Mouse (Mus musculus): ENCODE results near the gene Wdr86. TPM values are rescaled to one million over a fixed set of nuclear protein-coding genes. Genes with fewer than 3 reads are reported as not detected.
"Not testable (repeated sequence)": the region's sequence is repeated elsewhere in the genome, so short reads cannot be mapped to it uniquely, and the experiment has no call there.

Gene Wdr86
- polyA plus RNA-seq (2016; fragmentation: Nextera tagmentation; extraction: Ambion mirVana), result 69.7 and 78.3 TPM in 2 replicates

GRCm38 (mm10) chr5:24730488-24730871 lies at the start of gene Wdr86:
Gene Wdr86, minus strand, starts transcription at chr5:24730727.
- ATAC-seq (ENCODE audit: insufficient number of reproducible peaks, insufficient read depth, low FRiP score, low TSS enrichment), result peak; percentile 67
- H3K27me3 ChIP-seq, result no peaks in the 10 kb centered on the region
- no peaks in the 10 kb centered on the region for H3K9me3 ChIP-seq
- H3K4me2 ChIP-seq (replicated peaks), result peak within 1 kb of the TSS; percentile 89
- H3K36me3 ChIP-seq, result peaks cover 13% of the 10 kb centered on the region
- peak within 1 kb of the TSS; percentile 92 for H3K27ac ChIP-seq
- peak within 1 kb of the TSS; percentile 95 for H3K9ac ChIP-seq
- under 1% methylated on average over 23 of the region's 23 CpGs for whole genome bisulfite sequencing
- H3K4me3 ChIP-seq, result peak within 1 kb of the TSS; percentile 87
- H3K4me1 ChIP-seq, result peaks cover 50% of the 10 kb centered on the region

DNA sequence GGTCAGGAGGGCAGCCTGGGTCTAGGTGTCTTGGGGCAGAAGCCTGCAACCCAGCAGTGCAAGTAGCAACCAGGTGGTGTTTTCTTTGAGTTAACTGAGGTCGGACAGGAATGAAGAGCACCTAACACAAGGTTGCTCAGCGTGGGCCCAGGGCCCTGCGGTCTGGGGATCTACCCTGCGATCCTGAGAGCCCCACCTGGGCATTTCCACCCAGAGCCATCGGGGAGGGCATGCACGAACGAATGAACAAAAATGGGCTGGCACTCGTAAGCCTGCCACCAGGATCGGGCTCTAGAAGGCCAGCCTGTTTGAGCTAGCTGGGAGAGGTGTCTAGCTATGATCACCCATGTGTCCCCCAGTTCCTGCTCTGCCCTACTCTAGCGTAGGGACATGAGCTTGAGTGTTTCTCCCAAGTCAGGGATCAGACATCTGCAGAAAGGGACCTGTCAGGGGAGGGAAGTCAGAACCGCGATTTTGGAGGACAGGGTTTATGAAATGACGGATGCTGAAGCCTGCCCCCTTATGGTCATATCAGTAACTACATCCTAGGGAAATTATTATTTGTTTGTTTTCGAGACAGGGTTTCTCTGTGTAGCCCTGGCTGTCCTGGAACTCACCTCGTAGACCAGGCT lies 49.5 kb upstream of the Wdr86 start:
- 0 out of 2 replicates have a peak overlapping the region, but pooled peaks have one; percentile 19 for H3K4me2 ChIP-seq (replicated peaks)
- H3K36me3 ChIP-seq, result no peaks in the 10 kb centered on the region
- WGBS, result 45% methylated on average over 15 of the region's 15 CpGs
- no peak for ATAC-seq (ENCODE audit: insufficient number of reproducible peaks, insufficient read depth, low FRiP score, low TSS enrichment)
- no peak overlapping the region for H3K27ac ChIP-seq
- H3K27me3 ChIP-seq, result peaks cover 17% of the 10 kb centered on the region; the same call in 1 of the 2 replicates
- no peak overlapping the region for H3K9ac ChIP-seq
- H3K4me1 ChIP-seq, result no peaks in the 10 kb centered on the region
- no peaks in the 10 kb centered on the region for H3K9me3 ChIP-seq
- no peak overlapping the region for H3K4me3 ChIP-seq

DNA sequence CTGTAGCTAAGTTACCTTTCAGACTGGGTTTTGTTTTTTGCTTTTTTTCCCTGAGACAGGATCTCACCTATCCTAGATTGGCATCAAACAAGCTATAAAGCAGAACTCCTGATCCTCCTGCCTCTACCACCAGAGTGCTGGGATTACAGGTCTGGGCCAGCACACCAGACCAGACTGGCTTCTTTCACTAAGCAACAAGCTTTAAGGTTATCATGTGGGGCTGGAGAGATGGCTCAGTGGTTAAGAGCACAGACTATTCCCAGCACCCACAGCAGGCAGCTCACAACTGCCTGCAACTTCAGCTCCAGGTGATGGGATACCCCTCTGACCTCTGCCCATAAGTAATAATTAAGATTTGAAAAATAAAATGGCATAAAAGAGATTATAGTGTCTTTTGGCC lies 48.8 kb upstream of the Wdr86 start:
- Histone ChIP-seq H3K9me3 (no peaks in the 10 kb centered on the region), H3K9ac (no peak overlapping the region), H3K4me1 (no peaks in the 10 kb centered on the region), H3K27ac (no peak overlapping the region), H3K27me3 (peaks cover 17% of the 10 kb centered on the region; the same call in 1 of the 2 replicates), H3K36me3 (no peaks in the 10 kb centered on the region), H3K4me2 (replicated peaks) (no peak overlapping the region), H3K4me3 (no peak overlapping the region)
- ATAC-seq (ENCODE audit: insufficient number of reproducible peaks, insufficient read depth, low FRiP score, low TSS enrichment), result no peak

DNA sequence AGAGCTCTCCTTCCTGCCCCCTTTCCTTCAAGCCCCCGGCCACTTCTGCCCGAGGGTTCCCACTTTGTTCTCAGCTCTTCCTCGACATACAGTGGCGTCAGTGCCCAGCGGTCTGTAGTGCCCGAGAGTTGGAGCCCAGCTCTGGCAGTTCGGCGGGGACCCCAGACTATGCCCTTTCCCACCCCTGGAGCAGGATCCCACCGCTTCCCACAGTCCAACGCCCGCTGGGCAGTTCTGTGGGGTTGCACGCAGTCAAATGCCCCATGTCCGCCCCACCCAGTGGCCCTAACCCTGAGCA lies 48.3 kb upstream of the Wdr86 start:
- 38% methylated on average over 13 of the region's 13 CpGs for WGBS
- no peak for ATAC-seq (ENCODE audit: insufficient number of reproducible peaks, insufficient read depth, low FRiP score, low TSS enrichment)

DNA sequence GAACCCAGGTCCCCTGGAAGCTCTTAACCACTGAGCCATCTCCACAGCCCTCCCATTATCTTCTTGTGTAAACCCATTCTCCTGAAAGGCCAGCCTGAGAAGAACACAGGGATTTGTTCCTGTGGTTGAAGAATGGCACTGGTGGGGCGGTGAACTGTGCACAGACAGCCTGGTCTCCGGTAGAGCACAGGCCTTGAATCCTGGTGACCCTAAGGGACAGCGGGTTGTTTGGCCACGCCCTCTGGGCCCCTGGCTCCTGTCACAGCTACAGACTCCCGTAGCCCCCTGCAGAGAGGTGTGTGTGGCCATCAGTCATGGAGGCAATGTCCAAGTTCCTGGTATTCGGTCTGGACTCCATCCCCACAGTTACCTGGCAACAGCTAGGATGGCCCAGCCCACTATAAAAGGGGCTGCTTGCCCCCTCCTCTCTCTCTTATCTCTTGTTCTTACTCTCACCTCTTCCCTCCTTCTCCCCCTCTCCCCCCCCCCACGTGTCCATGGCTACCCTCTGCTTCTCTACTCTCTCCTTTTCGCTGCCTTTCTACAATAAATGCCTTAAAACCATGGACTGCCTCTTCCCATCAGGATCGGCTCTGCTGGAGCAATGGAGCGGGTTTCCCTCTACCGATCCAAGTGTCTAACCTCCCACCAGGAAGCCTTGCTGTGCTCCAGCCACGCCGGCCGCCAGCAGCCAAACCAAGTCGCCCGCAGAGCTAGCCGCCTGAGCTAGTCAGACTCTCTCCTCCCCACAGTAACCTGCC lies 47.7 kb upstream of the Wdr86 start:
- ATAC-seq (ENCODE audit: insufficient number of reproducible peaks, insufficient read depth, low FRiP score, low TSS enrichment), result no peak

More for the DNA sequence above, 48.3 kb upstream of the Wdr86 start:
- H3K9me3 ChIP-seq, result no peaks in the 10 kb centered on the region
- H3K27me3 ChIP-seq, result peaks cover 17% of the 10 kb centered on the region; the same call in 1 of the 2 replicates
- no peak overlapping the region for H3K9ac ChIP-seq
- H3K4me1 ChIP-seq, result no peaks in the 10 kb centered on the region
- H3K4me3 ChIP-seq, result no peak overlapping the region
- 0 out of 2 replicates have a peak overlapping the region, but pooled peaks have one; percentile 1 for H3K4me2 ChIP-seq (replicated peaks)
- H3K27ac ChIP-seq, result no peak overlapping the region
- no peaks in the 10 kb centered on the region for H3K36me3 ChIP-seq

DNA sequence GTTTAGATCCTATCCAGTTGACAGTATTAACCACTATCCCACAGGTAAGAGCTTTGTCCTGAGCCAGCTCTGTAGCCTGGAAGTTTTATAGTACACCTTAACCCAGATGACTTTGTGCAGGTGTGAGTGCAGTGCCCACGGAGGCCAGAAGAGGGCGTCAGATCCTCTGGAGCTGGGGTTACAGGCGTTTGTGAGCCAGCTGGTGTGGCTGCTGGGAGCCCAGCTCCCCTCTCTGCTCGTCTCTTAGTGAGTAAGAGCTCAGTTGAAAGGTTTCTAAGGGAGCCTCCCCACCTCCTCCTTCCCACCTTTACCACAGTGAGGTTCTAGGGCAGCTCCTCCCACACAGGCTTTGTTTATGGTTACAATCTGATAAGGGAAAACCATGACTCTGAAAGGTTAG lies 46.2 kb upstream of the Wdr86 start:
- Histone ChIP-seq H3K27me3 (peaks cover 17% of the 10 kb centered on the region; the same call in 1 of the 2 replicates), H3K36me3 (no peaks in the 10 kb centered on the region), H3K4me2 (replicated peaks) (no peak overlapping the region), H3K9ac (no peak overlapping the region), H3K27ac (no peak overlapping the region), H3K9me3 (no peaks in the 10 kb centered on the region), H3K4me1 (no peaks in the 10 kb centered on the region), H3K4me3 (no peak overlapping the region)
- 70% methylated on average over 4 of the region's 4 CpGs for WGBS
- no peak for ATAC-seq (ENCODE audit: insufficient number of reproducible peaks, insufficient read depth, low FRiP score, low TSS enrichment)

More for the DNA sequence above, 47.7 kb upstream of the Wdr86 start:
- Histone ChIP-seq H3K4me1 (no peaks in the 10 kb centered on the region), H3K4me3 (no peak overlapping the region), H3K27ac (no peak overlapping the region), H3K36me3 (no peaks in the 10 kb centered on the region), H3K9me3 (no peaks in the 10 kb centered on the region), H3K4me2 (replicated peaks) (peak overlapping the region; percentile 1; the same call in 1 of the 2 replicates), H3K9ac (no peak overlapping the region), H3K27me3 (peaks cover 17% of the 10 kb centered on the region; the same call in 1 of the 2 replicates)
- 22% methylated on average over 17 of the region's 17 CpGs for WGBS

DNA sequence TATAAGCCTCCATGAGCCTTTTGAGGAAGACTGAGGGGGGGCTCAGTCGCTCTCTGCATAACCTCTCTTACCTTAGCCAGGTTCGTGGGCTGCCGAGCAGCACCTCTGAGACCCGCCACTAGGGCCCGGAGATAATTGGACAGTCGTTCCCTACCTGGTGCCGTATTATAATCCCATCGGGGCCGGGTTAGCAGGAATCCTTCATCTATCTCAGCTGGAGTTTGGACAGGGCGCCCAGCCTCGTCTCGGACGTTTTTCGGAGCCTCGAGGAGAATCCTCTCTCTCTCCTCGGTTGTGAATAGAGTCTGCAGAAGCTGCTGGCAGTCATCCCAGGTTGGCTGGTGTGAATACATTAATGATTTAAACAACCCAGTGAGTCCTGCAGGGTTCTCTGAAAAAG lies 44.0 kb upstream of the Wdr86 start:
- not testable (repeated sequence) for H3K4me3 ChIP-seq; H3K4me1 ChIP-seq; H3K4me2 ChIP-seq (replicated peaks); H3K36me3 ChIP-seq; H3K27ac ChIP-seq; H3K9ac ChIP-seq; ATAC-seq (ENCODE audit: insufficient number of reproducible peaks, insufficient read depth, low FRiP score, low TSS enrichment); H3K9me3 ChIP-seq
- 91% methylated on average over 16 of the region's 16 CpGs for WGBS
- peaks cover 13% of the 10 kb centered on the region; the same call in 1 of the 2 replicates for H3K27me3 ChIP-seq

- Histone ChIP-seq H3K27ac (no peak within 1 kb of the TSS), H3K9me3 (no peaks in the 10 kb centered on the region), H3K9ac (no peak within 1 kb of the TSS), H3K27me3 (no peaks in the 10 kb centered on the region), H3K4me2 (replicated peaks) (no peak within 1 kb of the TSS), H3K36me3 (no peaks in the 10 kb centered on the region), H3K4me1 (peaks cover 11% of the 10 kb centered on the region), H3K4me3 (no peak within 1 kb of the TSS)
- no peak for ATAC-seq (ENCODE audit: insufficient number of reproducible peaks, insufficient read depth, low FRiP score, low TSS enrichment)
- 38% methylated on average over 18 of the region's 18 CpGs for whole genome bisulfite sequencing
Measured at GRCm38 (mm10) chr5:24757816-24758215, 27.3 kb upstream of the Wdr86 start, which contains the start of gene Crygn. Gene Crygn, minus strand, starts transcription at chr5:24758008.

GRCm38 (mm10) chr5:24756931-24757330 lies 26.4 kb upstream of the Wdr86 start:
- ATAC-seq (ENCODE audit: insufficient number of reproducible peaks, insufficient read depth, low FRiP score, low TSS enrichment), result no peak
- Histone ChIP-seq H3K4me2 (replicated peaks) (no peak overlapping the region), H3K27ac (no peak overlapping the region), H3K27me3 (no peaks in the 10 kb centered on the region), H3K4me3 (no peak overlapping the region), H3K9ac (no peak overlapping the region), H3K36me3 (no peaks in the 10 kb centered on the region), H3K4me1 (peaks cover 19% of the 10 kb centered on the region), H3K9me3 (no peaks in the 10 kb centered on the region)
- 58% methylated on average over 3 of the region's 3 CpGs for WGBS

- Histone ChIP-seq H3K27ac (peak overlapping the region; percentile 89; the same call in 1 of the 2 replicates), H3K27me3 (no peaks in the 10 kb centered on the region), H3K9ac (no peak overlapping the region; the same call in 1 of the 2 replicates), H3K9me3 (no peaks in the 10 kb centered on the region), H3K4me3 (peak overlapping the region; percentile 53), H3K36me3 (no peaks in the 10 kb centered on the region), H3K4me2 (replicated peaks) (peak overlapping the region; percentile 84), H3K4me1 (peaks cover 45% of the 10 kb centered on the region)
- no peak; the same call in 1 of the 2 replicates for ATAC-seq (ENCODE audit: insufficient number of reproducible peaks, insufficient read depth, low FRiP score, low TSS enrichment)
- WGBS, result 3% methylated on average over 2 of the region's 2 CpGs
Measured at GRCm38 (mm10) chr5:24752175-24752498, 21.6 kb upstream of the Wdr86 start.

DNA sequence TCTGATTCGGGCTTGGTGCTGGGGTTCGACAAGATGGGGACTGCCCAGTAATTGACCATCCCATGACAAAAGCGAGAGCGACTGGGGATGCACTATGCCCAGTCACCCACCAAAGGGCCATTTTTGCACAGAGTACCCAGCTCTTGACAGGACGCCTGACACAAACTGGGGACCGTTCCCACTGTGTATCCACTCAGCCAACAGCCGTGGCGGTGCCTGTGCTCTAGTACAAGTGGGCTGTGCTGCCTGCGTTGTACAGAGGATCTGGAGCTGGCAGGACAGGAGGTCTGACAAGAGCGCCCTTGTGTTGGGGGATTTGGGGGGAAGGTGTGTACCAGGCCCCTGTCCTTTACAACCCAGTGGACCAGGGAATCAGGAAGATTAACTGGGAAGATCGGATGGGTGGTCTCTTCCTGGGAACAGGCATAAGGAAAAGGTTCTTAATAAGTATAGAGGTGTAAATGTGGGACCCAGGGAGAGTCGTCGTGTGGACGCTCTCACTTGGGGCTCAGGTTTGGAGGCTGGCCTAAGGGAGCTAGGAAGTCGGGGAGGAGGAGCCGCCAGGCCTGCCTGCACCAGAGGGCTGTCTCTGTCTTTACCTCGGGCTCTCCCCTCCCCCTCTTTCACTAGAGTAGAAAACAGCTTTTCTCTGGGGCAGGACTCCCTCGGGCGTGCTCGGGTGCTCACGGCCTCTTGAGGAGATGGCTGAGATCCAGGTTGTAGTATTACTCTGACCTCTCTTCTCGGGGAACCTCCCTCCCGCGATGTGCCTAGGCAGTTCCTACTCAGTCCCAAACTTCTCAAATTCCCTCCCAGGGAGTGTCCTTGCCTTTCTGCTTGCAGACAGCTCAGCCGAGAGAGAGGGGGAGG lies 21.0 kb upstream of the Wdr86 start:
- Histone ChIP-seq H3K4me3 (peak overlapping the region; percentile 53), H3K4me1 (peaks cover 45% of the 10 kb centered on the region), H3K9me3 (no peaks in the 10 kb centered on the region), H3K36me3 (no peaks in the 10 kb centered on the region), H3K27ac (peak overlapping the region; percentile 89), H3K4me2 (replicated peaks) (peak overlapping the region; percentile 84), H3K9ac (peak overlapping the region; percentile 74), H3K27me3 (no peaks in the 10 kb centered on the region)
- ATAC-seq (ENCODE audit: insufficient number of reproducible peaks, insufficient read depth, low FRiP score, low TSS enrichment), result peak; percentile 74
- 1% methylated on average over 25 of the region's 25 CpGs for WGBS

Measured in embryonic facial prominence, embryonic 12.5 days (tissue).